Mouse (Mus musculus) lung, postnatal 0 days (tissue): ENCODE data around the gene Sowahd. TPM values are rescaled to one million over a fixed set of nuclear protein-coding genes. Genes with fewer than 3 reads are reported as not detected.

Source experiments
- ATAC-seq: fragments of 200-750 bp; cut with Nextera tagmentation; 2 replicates; pipeline ENCODE4 v1.8.0; 2017; ENCODE audit warnings: moderate library complexity
- DNase-seq: peaks from one replicate; pipeline ENCODE4 v3.0.0-alpha.2; 2016; ENCODE audit warnings: low spot score
- H3K27ac ChIP-seq: fragments of 300-500 bp; sonication (generic); 2 replicates; pipeline ENCODE4 v1.5.1; 2014; ENCODE audit warnings: antibody characterized with exemption, mild to moderate bottlenecking, low read length, mixed read lengths
- H3K27me3 ChIP-seq: fragments of 300-500 bp; sonication (generic); replicated peaks from 2 replicates; pipeline ENCODE4 v1.6.1; 2014; ENCODE audit warnings: low read length, mixed read lengths; ENCODE audit not compliant: insufficient read depth
- H3K36me3 ChIP-seq: fragments of 300-500 bp; sonication (generic); 2 replicates; pipeline ENCODE4 v1.6.1; 2014; ENCODE audit warnings: low read length, mixed read lengths; ENCODE audit not compliant: insufficient read depth
- H3K4me1 ChIP-seq: fragments of 300-500 bp; sonication (generic); 2 replicates; pipeline ENCODE4 v1.6.1; 2014; ENCODE audit warnings: antibody characterized with exemption, low read depth, low read length, mixed read lengths; ENCODE audit not compliant: insufficient read depth
- H3K4me2 ChIP-seq: fragments of 300-500 bp; sonication (generic); replicated peaks from 2 replicates; pipeline ENCODE4 v1.6.1; 2014; ENCODE audit warnings: low read depth, mild to moderate bottlenecking, low read length, moderate library complexity, mixed read lengths
- H3K4me3 ChIP-seq: fragments of 300-500 bp; sonication (generic); 2 replicates; pipeline ENCODE4 v1.5.1; 2014; ENCODE audit warnings: low read depth, low read length
- H3K9ac ChIP-seq: fragments of 300-500 bp; sonication (generic); replicated peaks from 2 replicates; pipeline ENCODE4 v1.6.1; 2014; ENCODE audit warnings: low read depth, mild to moderate bottlenecking
- H3K9me3 ChIP-seq: fragments of 300-500 bp; sonication (generic); 2 replicates; pipeline ENCODE4 v1.6.1; 2016; ENCODE audit warnings: low read length, mixed read lengths
- CTCF ChIP-seq: IDR thresholded peaks from 2 replicates; pipeline ENCODE4 v1.5.1; 2016; ENCODE audit warnings: antibody characterized with exemption, mild to moderate bottlenecking
- EP300 ChIP-seq: IDR thresholded peaks from 2 replicates; pipeline ENCODE4 v1.6.1; 2016; ENCODE audit warnings: antibody characterized with exemption, mild to moderate bottlenecking, control low read depth
- WGBS: fragments of 180-500 bp; shearing (Covaris S2); extraction: QIAGEN DNeasy Blood & Tissue Kit; methylation state at CpG from one replicate; pipeline ENCODE4 v1.1.7; 2014; 5-methylcytosine and 5-hydroxymethylcytosine counted together
- polyA plus RNA-seq: library from polyadenylated mRNA; unstranded; fragments of >200 nt; fragmentation: Nextera tagmentation; extraction: Ambion mirVana; gene quantifications from 2 replicates; pipeline ENCODE4 v1.2.1, GENCODE M21; 2015

Gene Sowahd
- polyA plus RNA-seq, 1 experiment from 2014 or later = not detected

DNA sequence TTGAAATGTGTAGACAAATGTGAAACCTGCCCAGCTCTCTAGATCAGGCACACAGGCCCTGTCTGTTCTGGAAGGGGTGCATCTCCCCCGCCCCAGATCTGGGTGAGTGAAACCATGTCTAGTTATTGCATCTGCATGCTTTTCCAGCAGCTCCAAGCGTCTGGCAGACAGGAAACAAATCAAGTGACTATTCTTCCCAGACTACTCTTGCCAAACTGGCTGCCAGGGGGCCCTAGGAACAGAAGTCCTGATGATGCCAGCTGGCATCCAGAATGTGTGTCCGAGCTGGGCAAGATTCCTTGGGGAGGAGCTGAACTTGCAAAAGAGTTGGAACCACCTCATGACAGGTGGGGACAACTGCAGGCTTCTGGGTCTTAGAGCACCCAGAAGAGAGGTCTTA lies 20.3 kb upstream of the Sowahd start:
- Histone ChIP-seq H3K4me1 (no peaks in the 10 kb centered on the region), H3K4me3 (no peak overlapping the region), H3K4me2 (no peak overlapping the region), H3K36me3 (no peaks in the 10 kb centered on the region), H3K27me3 (no peaks in the 10 kb centered on the region), H3K27ac (no peak overlapping the region), H3K9ac (no peak overlapping the region), H3K9me3 (no peaks in the 10 kb centered on the region)
- ATAC-seq = no peak
- no peak for DNase-seq
- 41% methylated on average over 3 of the region's 3 CpGs for WGBS
- TF ChIP-seq CTCF = no peak

DNA sequence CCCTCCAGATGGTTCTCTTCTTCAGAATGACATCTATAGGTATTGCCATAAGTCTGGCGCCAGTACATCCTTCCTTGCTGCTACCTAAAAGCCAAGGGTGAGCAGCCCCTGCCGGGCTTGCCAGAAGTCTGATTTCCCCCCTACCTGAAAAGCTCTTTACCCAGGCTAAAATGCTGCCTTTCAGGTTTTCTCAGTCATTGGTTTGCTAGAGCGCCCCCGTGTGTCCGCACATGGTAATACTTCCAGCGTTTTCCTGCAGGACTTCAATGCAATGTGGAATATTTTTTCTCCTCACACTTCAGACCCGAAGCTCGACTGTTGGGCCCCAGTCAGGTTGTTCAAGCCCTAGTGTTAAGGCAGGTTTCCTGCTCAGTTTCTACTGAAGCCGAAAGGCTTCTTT lies 5.9 kb upstream of the Sowahd start:
- Histone ChIP-seq H3K9me3 (no peaks in the 10 kb centered on the region), H3K27ac (no peak overlapping the region), H3K36me3 (no peaks in the 10 kb centered on the region), H3K4me2 (no peak overlapping the region), H3K9ac (no peak overlapping the region), H3K4me1 (no peaks in the 10 kb centered on the region), H3K4me3 (no peak overlapping the region), H3K27me3 (no peaks in the 10 kb centered on the region)
- DNase-seq = peak; percentile 35
- TF ChIP-seq EP300 (no peak), CTCF (peak; percentile 70)
- no peak for ATAC-seq
- 18% methylated on average over 9 of the region's 9 CpGs for WGBS

DNA sequence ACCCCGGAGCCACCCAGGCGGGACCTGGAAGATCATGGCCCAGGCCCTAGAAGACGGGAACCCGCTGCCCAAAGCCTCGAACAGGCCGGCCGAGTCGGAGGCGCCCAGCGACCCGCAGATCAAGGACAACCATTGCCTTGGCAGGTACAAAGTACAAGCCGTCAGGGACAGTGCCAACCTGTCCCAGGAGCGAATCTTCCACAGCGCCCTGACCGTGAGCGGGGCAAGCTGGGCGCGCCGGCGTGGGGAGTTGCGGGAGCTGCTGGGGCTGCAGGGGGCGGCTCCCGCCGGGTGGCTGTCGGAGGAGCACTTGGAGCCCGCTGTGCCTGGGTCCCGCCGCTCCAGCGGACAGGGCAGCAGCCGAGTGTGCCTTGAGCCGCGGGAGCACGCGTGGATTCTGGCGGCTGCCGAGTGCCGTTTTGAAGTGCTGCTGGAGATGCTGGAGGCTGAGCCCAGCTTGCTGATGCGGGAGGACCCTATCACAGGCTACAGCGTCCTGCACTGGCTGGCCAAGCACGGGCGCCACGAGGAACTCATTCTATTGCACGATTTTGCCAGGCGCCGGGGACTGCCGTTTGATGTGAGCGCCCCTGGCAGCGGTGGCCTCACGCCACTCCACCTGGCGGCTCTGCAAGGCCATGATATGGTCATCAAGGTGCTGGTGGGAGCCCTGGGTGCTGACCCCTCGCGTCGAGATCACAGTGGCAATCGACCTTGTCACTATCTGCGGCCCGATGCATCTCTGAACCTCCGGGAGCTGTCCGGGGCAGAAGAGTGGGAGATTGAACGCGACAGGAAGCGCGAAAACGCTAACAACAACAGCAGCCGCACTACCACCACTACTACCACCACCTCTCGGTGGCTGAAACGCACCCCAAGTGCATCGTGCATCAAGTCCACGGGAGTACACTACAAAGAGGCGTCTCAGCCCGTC lies 512 bp downstream of the Sowahd start:
- DNase-seq (no peak), ATAC-seq (no peak)
- Histone ChIP-seq H3K4me3 (peak overlapping the region; percentile 28), H3K9ac (no peak overlapping the region), H3K4me2 (peak overlapping the region; percentile 56), H3K36me3 (no peaks in the 10 kb centered on the region), H3K4me1 (no peaks in the 10 kb centered on the region), H3K27ac (no peak overlapping the region), H3K9me3 (no peaks in the 10 kb centered on the region), H3K27me3 (no peaks in the 10 kb centered on the region)
- 18% methylated on average over 53 of the region's 70 CpGs for WGBS
- TF ChIP-seq EP300 = no peak
- no peak; the same call in 1 of the 2 replicates for TF ChIP-seq CTCF

DNA sequence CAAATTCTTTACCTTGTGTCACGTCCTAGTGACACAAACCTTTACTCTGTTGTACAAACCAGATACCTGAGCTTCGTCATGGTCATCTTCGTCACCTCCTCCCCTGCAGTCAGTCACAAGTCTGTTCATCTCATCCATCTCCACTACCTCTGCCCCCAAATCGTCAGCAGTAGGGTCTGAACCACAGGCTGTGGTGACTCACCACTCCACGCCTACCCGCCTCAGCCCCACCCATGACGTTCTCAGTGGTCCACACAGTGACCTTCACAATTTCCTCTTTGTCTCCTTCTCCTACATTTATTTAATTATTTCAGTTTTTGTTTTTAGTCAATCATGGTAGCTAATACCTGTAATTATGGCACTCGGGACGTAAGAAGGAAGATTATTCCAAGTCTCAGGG lies 15.3 kb downstream of the Sowahd start:
- DNase-seq (no peak), ATAC-seq (no peak)
- H3K4me1 ChIP-seq = no peaks in the 10 kb centered on the region
- H3K27me3 ChIP-seq = no peaks in the 10 kb centered on the region
- H3K4me2 ChIP-seq = no peak overlapping the region
- WGBS = 71% methylated on average over 9 of the region's 9 CpGs
- TF ChIP-seq EP300 (no peak), CTCF (no peak)
- no peak overlapping the region for H3K9ac ChIP-seq
- no peak overlapping the region for H3K4me3 ChIP-seq
- H3K27ac ChIP-seq = no peak overlapping the region
- no peaks in the 10 kb centered on the region for H3K36me3 ChIP-seq
- no peaks in the 10 kb centered on the region for H3K9me3 ChIP-seq

DNA sequence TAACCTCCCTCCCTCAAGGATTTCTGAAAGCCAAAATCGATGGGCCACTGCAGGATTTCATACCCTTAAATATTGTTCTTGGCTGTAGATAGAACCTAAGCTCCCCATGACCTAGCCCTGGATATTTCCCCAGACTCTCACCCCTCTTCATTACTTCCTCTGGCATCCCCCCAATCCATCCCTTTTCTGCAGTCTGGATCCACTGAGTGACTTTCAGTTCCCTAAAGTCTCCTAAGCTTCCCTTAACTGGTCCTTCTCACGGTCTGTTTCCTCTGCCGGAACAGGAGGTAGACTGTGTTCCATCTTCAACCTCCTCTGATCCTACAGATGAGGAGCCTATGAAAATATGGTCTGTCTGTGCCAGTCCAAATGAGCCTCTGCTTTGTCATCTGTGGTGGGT lies 18.7 kb downstream of the Sowahd start:
- H3K4me2 ChIP-seq = no peak overlapping the region
- 67% methylated on average over 3 of the region's 3 CpGs for WGBS

DNA sequence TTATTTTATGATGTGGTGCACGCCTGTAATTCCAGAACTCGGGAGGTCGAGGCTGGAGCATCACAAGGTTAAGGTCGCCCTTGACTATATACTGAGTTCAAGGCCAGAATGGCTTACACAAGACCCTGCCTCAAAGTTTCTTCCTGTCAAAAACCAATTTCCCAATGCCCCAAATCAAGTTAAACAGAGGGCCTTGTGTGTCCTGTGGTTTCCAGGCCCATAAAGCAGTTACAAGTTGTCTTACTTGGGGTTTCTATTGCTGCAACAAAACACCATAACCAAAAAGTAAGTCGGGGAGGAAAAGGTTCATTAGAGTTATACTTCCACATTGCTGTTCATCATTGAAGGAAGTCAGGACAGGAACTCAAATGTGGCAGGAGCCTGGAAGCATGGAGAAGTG lies 20.1 kb downstream of the Sowahd start:
- DNase-seq (no peak), ATAC-seq (no peak)
- WGBS = 82% methylated on average over 5 of the region's 5 CpGs
- Histone ChIP-seq H3K9ac (no peak overlapping the region), H3K27ac (no peak overlapping the region), H3K4me3 (no peak overlapping the region), H3K4me2 (no peak overlapping the region), H3K4me1 (no peaks in the 10 kb centered on the region), H3K27me3 (no peaks in the 10 kb centered on the region), H3K36me3 (no peaks in the 10 kb centered on the region), H3K9me3 (no peaks in the 10 kb centered on the region)
- TF ChIP-seq CTCF = no peak
- TF ChIP-seq EP300 = no peak

More for the DNA sequence above, 18.7 kb downstream of the Sowahd start:
- Histone ChIP-seq H3K27ac (no peak overlapping the region), H3K4me1 (no peaks in the 10 kb centered on the region), H3K9me3 (no peaks in the 10 kb centered on the region), H3K9ac (no peak overlapping the region), H3K4me3 (no peak overlapping the region), H3K36me3 (no peaks in the 10 kb centered on the region), H3K27me3 (no peaks in the 10 kb centered on the region)
- ATAC-seq (no peak), DNase-seq (no peak)
- TF ChIP-seq EP300 (no peak), CTCF (no peak)
